Mouse (Mus musculus) lung, postnatal 36 days (tissue): ENCODE results near the gene Ing5.
"Not testable (repeated sequence)": the region's sequence is repeated elsewhere in the genome, so short reads cannot be mapped to it uniquely, and the experiment has no call there.

Experiments used
- DNase-seq: peaks from one replicate; pipeline ENCODE4 v3.0.0; 2022; ENCODE audit warnings: mixed read lengths

Gene Ing5

DNA sequence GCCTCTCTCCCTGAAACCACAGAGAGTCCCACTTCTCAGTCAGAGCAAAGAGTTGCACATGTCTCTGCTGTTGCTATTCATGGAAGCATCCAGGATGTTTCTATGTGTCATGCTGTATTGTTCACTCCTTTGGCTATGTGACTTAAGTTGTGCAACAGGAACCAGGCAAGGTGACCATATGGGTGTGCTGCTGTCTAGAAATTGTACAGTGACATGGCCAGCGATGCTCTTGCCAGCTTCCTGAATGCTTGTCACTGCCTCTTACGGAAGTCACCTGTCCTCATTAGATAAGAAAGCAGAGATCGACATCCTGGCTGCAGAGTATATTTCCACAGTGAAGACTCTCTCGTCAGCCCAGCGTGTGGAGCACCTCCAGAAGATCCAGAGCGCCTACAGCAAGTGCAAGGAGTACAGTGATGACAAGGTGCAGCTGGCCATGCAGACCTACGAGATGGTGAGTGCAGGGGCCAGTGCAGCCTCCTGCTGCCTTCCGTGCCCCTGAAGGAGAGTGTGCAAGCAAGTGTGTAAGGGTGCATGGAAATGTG, 7.8 kb downstream of the Ing5 start:
- no peak for DNase-seq

DNA sequence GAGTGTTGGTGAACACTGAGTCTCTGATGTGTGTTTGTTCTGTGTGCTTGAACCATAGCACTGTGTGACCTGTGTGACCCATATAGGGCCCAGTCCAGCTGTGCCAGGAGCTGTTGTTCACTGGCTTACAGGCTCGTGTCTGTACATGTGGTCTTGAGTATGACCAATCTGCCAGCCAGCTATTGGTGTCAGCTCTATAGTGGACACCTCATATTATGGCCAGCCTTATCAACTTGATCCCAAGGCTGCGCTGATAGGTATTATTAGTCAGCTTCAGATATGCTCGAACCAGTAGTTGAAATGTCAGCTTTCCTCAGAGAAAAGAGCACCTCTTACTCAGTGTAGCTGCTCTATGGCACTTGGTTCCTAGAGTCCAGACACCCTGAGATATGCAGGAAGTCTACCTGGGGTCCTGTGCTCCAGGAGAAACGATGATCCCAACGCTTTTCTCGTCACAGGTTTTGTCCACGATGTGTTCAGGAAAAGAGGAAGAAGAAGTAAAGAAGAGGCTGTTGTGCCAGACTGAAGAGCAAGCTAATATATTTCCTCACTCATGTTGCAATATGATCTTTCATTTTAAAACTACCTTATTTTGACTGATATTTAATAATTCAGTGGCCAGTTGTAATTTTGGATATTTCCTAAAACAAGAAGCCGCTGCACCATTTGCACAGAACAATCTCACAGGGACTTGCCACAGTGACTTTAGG, 14.2 kb downstream of the Ing5 start:
- DNase-seq: no peak

DNA sequence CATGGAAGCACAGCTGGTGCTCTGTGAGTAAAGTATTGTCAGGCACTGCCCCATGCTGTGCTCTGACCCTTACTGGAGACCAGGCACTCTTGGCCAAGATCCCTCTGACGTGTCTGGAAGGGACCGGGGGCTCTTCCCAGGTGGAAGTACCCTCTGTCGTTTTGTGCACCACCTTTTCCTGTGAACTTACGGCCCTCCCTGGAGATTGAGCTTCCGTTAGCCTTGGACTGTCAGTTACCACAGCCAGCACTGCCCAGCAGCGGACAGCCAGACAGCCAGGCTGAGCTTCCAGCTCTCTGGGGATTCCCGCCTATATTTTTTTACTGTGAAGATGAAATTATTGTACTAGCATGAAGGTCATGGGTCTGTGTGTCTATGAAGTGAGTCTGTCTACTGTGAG, 15.0 kb downstream of the Ing5 start:
- DNase-seq: no peak

DNA sequence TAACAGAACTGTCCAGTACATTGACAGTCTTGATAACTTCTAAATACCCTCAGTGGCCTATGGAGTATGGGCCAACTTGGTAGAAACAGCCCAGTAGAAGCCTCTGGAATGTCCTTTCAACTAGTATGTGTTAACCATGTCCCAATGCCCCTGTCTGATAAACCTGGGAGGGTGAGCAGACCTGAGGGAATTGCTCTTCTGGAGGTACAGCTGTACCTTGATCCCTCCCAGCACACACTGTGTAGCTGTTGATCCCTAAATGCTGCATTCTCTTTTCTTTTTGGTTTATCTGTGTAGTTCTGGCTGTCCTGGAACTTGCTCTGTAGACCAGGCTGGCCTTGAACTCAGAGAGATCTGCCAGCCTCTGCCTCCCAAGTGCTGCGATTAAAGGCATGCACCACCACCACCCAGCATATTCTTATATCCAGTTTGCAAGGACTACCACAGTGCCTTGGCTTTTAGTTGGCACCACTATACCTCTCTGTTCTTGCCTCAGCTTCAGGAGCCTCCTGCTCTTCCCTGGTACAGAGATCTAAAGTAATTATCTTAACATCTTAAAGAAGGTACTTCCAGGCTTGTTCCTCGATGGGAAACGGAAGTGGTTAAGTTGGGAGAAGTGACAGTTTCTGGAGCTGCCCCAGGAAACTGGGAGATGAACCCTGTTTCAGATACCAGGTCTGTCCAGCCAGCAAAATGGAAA, 20.2 kb downstream of the Ing5 start:
- DNase-seq: no peak

DNA sequence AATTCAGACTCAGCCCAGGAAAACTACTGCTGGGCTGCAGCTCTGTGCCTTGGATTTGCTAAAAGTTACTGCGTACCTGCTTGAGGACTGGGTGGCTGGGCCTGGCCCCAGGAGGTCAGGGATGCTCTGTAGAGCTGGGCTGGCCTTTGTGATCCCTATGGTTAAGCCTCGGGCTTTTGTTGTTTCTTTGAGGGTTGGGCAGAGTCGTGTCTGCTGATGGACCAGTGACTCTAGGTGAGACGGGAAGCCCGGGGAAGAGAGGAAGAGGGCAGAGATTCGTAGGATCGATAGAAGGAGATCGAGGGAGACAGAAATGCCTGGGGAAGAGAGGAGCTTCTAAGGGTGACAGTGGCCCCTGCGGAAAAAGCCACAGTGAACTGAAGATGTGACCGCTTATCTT, 20.8 kb downstream of the Ing5 start, which contains the start of gene D2hgdh:
TSS of gene D2hgdh (plus strand) at position 301 of the 400 bp plus-strand sequence.
- DNase-seq: no peak

DNA sequence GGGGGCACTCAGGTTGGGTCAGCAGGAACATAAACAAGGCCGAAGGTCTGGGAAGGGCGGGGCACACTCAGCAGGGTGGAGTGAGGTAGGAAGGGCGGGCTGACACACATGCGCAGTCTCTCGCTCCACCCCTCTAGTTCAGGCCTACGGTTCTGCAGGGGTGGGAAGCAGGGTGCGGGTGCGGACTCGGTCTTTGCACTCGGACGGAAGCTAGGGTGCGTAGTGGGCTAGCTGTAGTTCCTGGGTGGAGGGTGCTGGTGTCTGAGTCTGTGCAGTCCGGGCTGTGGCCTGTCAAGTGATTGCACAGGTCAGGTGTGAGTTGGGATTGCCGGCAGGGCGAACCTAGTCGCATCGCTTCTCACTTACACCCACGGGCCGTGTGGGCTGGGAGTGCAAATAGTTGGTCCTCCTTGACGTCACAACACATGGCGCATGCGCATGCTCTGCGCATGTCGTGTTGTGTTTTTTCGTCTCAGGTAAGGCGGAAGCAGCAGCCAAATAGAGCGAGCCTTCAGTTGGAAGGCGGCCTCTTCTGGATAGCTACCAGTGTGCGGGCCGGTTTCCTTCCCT, 21.4 kb downstream of the Ing5 start:
- peak; percentile 98 for DNase-seq

DNA sequence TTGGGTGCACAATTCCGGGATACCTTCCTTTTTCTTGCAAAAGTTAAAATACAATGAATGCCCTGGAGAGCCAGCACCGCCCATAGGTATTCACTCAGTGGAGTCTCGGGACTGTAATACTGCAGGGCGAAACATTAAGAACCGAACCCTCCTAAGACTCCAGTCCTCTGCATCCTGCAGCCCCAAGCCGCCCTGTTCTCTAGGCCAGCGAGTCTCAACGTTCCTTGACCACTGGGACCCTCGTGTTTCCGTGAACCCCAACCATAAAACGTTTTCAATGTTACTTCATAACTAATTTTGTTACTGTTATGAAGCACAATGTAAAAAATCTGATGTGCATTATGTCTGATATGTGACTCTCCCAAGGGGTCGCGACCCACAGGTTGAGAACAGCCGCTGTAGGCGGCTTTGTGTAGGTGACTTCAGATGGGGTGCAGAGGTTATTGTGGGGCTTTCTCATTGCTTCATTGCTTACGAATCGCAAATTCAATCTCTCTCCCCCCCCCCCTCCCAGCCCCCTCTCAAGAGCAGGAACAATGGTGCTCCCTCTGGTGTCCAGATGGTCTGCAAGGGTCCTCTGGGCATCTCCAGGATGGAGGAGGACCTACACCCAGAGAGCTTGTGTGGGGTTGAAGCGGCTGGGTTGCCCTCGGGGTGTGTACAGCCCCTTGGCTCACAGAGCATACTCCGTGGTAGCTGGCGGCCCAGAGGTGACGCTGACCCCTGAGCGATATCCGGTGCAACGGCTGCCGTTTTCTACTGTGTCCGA, 22.2 kb downstream of the Ing5 start:
- no peak for DNase-seq

DNA sequence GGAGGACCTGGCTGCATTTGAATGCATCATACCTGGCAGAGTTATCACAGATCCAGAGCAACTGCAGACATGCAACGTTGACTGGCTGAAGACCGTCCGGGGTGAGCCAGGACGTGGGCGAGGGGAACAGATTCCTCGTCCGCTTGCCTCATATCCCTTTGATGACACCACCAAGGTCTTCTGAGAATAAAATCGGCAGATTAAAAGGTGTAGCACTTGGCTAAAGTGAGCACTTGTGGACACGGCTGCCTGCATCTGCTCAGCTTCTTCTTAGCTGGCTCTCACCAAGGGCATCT, 22.7 kb downstream of the Ing5 start:
- no peak for DNase-seq

DNA sequence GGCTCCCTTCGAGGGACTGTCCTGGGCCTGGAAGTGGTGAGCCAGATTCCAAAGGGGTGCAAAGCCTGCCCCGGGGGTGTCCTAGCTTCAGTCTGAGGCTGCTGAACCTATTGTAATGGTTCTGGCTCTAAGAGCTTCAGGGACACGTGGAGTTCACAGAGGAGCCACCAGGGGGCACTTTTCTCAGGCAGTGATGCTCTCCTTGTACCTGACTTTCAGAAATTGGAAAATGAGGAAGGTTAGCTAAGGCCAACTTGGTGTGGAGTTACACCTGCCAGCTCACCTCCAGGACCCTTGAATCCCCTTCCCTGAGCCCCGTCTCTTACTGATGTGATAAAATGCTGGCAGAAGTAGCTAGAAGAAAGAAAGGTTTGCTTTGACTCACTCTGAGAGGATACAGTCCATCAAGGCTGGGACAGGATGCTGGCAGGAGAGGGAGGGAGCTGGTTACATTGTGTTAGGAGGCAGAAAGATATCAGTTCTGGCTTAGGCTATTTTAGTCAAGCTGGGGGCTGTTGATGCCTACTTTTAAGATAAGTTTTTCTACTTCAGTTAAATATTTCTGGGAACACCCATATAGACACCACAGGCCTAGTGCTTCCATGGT, 29.1 kb downstream of the Ing5 start:
- DNase-seq: not testable (repeated sequence)

DNA sequence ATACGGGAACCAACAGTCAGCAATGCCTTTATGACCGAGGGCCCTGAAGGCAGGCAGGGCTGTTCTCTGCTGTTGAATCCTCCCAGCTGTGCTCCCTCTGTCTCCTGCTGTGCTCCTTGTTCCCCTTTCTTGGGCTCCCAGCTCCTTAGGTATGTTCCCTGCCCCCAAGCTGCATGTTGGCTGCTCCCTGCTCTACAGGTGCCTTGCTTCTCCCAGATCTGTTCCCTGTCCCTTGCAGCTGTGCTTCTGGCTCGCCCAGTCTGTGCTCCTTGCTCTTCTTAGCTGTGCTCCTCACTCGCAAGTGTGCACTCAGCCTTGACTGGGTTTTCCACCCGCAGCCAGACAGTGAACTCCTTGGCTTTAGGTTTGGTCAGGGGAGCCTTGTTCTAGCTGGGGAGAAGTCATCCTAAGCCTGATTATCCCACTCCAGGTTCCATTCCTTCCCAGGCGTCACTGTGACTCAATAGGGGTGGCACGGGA, 30.9 kb downstream of the Ing5 start:
- no peak for DNase-seq

DNA sequence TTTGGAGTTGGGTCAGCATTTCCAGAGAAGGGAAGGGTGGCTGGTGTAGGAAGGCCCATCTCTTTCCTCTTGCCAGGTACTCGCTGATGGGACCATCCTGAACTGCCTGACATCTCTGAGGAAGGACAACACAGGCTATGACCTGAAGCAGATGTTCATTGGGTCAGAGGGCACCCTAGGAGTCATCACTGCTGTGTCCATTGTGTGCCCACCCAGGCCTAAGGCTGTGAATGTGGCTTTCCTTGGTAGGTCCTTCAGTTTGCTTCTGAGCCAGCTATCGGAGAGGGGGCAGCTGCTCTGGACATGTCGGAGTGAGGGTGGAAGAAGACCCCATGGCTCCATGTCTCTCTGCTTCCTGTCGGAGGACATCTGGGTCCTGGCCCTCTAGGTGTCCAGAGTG, 31.4 kb downstream of the Ing5 start:
- DNase-seq: no peak

DNA sequence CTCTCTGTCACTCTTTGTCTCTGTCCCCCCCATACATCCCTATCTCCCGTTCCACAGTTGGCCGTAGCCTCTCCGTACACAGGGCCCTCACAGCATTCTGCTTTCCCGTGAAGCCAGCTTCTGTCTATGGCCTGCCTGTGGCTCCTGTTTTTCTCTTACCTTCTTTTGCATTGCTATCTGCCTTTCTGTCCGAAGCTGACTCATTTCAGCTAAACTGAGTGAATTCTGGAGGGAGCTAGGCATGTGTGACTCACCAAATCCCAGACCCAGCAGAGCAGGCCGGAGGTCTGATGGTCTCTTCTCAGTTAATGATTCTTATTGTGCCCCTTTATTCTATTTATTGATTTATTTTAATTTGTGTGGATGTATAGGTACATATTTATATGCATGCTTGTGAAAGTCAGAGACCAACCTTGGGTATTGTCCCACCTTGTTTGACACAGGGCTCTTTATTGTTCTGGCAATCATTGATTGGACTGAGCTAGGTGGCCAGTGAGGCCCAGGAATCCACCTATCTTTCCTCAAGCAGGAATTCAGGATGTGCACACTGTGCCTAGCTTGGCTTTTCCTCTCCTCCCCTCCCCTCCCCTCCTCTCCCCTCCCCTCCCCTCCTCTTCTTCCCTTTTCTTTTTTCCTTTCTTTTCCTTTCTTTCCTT, 32.2 kb downstream of the Ing5 start:
- DNase-seq: no peak

DNA sequence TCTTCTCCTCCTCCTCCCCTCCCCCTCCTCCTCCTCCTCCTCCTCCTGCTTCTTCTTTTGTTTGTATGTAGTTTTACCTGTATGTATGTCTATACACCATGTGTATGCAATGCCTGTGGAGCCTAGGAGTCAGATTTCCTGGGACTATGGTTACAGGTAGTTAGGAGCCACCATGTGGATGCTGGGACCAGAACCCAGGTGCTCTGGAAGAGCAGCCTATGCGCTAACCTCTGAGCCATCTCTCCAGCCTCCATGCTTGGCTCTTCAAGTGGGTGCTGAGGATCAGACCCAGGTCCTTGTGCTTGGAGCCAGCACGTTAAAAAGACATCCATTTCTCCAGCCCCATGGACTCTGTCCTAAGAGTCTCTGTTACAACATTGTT, 32.8 kb downstream of the Ing5 start:
- DNase-seq: no peak

DNA sequence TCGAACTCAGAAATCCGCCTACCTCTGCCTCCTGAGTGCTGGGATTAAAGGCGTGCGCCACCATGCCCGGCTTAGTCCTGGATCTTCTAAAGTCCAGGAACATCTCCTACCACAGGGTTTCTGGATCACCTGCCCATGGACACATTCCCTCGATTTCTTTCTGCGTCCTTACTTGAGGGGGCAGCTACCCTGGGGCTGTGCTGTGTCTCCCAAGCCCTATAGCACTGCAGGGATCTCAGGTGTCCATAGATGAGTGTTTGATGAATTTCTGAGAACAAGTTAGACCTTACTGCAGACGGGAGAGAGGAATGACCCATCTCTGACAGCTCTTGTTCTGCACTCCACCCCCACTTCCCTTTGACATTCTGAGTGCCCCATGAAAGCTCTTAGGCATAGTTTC, 33.6 kb downstream of the Ing5 start:
- DNase-seq: peak; percentile 50

DNA sequence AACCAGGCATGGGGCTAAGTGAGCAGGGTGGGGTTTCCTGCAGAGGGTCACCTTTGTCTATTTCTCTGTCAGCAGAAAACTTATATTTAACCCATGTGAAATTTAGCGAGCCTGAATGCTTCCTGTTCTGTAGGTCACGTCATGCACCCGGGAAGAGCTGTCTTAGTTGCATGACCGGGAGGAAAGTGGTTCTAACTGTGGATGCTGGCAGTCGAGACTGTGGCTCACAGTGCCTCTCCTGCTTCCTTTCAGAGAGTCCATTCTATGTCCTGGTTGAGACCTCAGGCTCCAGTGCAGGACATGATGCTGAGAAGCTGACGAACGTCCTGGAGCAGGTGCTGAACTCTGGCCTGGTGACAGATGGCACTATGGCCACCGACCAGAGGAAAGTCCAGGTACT, 34.8 kb downstream of the Ing5 start:
- not testable (repeated sequence) for DNase-seq

DNA sequence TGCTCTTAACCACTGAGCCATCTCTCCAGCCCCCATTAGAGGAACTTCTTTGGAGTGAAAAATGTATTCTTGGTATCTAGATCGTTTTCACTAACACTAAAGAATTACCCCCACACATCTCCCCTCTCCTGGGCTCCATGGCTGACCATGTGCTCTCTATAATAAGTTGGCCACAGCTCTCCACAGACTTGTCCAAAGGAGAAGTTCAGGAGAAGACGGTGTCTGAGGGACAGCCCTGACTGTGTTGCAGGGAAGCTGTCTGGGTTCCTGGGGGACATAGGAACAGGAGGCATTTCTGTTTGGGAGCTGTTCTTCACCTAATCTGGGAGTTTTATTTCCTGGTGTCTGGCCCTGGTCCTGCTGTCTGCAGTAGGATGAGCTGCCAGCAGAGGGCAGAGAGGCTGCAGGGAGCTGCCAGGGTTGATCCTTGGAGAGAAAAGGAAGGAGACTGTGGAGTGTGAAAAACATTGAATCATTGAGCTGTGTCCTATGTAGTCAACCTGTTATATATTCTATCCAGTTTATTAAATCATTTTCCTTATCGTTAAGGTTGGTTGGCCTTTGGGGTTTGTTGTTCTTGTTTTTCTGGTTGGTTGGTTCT, 42.1 kb downstream of the Ing5 start:
- not testable (repeated sequence) for DNase-seq

DNA sequence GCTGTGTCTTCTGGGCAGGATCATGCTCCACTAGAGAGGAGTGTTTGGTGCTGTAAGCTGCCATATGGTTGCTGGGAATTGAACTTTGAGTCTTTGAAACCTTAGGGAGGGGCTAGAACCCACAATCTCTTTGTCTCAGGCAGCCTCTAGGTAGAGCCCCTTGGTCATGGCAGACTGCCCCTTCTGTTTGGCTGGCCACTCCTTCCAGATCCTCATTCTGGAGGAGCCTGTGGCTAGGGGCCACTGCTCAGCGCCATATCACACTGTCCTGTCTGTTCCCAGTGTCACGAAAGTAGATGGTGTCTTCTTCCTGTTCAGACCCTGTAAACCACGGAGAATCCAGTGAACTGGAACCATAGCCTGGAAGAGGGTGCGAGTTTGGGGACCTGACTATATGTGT, 52.0 kb downstream of the Ing5 start:
- not testable (repeated sequence) for DNase-seq

DNA sequence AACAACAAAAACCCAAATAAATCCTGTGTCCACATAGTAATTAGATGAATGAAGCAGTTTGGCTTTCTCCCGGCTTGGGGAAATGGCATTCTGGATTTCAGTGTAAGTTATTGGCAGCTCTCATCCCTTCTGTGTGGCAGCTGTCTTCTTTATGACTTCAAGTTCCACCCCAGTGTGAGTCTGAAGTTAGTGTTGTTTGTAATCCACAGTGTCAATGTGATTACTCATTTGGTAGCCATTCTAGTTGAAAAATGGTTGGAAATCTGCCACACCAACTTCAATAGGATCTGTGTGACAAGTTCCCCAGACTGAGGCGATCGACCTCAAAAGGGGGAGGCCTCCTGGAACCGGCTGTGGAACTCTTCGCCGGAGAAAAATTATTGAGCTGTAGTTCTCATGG, 53.6 kb downstream of the Ing5 start:
- no peak for DNase-seq

DNA sequence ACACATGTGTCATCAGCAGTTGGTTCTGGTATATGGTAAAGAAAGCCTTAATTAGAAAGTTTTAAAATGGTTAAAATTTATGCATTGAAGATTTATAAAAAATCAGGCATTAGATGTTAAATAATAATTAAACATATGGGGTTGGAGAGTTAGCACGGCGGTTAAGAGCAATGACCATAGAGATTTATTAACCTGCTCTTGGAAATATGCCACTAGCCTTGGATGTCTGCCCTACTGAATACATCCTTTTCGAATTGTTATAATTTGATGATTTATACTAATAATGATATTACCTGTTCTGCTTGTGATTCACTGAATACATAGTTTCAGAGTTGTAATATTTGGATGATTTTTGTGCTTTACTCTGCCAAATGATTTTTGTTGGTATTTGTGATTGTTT, 54.2 kb downstream of the Ing5 start:
- no peak for DNase-seq

DNA sequence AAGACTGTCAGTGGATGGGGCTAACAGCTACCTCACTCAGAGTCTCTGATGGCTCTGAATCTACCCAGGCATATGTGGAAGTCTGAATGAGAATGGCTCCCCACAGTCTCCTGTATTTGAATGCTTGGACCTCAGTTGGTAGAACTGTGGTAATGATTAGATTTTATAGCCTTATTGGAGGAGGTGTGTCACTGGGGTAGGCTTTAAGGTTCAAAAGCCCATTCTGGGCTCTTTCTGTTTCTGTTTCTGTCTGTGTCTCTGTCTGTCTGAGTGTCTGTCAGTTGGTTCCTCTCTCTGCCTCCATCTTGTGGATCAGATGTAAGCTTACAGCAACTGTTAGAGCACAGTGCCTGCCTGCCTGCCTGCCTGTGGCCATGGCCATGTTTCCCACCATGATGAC, 55.9 kb downstream of the Ing5 start:
- DNase-seq: no peak

DNA sequence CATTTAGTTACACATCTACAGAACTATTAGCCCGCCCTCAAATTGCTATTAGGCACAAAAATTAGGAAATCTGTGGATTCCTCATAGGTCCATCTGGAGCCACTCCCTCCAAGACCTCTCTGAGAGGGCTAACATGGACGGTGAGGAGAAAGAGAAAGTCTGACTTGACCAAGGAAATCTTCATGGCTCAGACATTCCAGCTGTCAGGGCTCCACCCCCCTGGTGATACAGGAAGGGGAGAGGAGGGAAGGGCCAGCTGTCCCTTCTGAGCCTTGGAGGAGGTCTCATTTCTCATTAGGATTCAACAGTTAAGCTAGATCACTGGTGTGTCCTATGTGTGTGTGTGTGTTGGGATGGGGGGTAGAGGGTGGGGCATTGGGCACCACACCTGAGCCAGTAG, 57.3 kb downstream of the Ing5 start, which contains the start of gene Gal3st2:
TSS of gene Gal3st2 (plus strand) at position 259 of the 400 bp plus-strand sequence.
- not testable (repeated sequence) for DNase-seq
